Mouse (Mus musculus) limb, embryonic 14.5 days (tissue): Measurements from ENCODE around the gene Rufy2. TPM values are rescaled to one million over a fixed set of nuclear protein-coding genes. Genes with fewer than 3 reads are reported as not detected.

Source experiments
- ATAC-seq: fragments of 200-750 bp; cut with Nextera tagmentation; 2 replicates; pipeline ENCODE4 v1.8.0; 2017; ENCODE audit warnings: low read depth, moderate number of reproducible peaks, moderate TSS enrichment; ENCODE audit not compliant: low FRiP score
- DNase-seq: peaks from one replicate; pipeline ENCODE4 v3.0.0-alpha.2; 2015; ENCODE audit warnings: low spot score
- H3K27ac ChIP-seq: fragments of 300-500 bp; sonication (generic); replicated peaks from 2 replicates; pipeline ENCODE4 v1.5.1; 2014; ENCODE audit warnings: low read depth, mild to moderate bottlenecking, low read length, moderate library complexity, mixed read lengths
- H3K27me3 ChIP-seq: fragments of 300-500 bp; sonication (generic); 2 replicates; pipeline ENCODE4 v1.6.1; 2014; ENCODE audit warnings: low read length, mixed read lengths; ENCODE audit not compliant: control insufficient read depth, insufficient read depth
- H3K36me3 ChIP-seq: fragments of 300-500 bp; sonication (generic); 2 replicates; pipeline ENCODE4 v1.6.1; 2014; ENCODE audit warnings: mild to moderate bottlenecking, low read length, moderate library complexity, mixed read lengths; ENCODE audit not compliant: control insufficient read depth, insufficient read depth
- H3K4me1 ChIP-seq: fragments of 300-500 bp; sonication (generic); 2 replicates; pipeline ENCODE4 v1.6.1; 2014; ENCODE audit warnings: antibody characterized with exemption, low read length, mixed read lengths; ENCODE audit not compliant: control insufficient read depth, insufficient read depth
- H3K4me2 ChIP-seq: fragments of 300-500 bp; sonication (generic); replicated peaks from 2 replicates; pipeline ENCODE4 v1.6.1; 2014; ENCODE audit warnings: low read depth, mild to moderate bottlenecking, low read length, moderate library complexity; ENCODE audit not compliant: severe bottlenecking
- H3K4me3 ChIP-seq: fragments of 300-500 bp; sonication (generic); replicated peaks from 2 replicates; pipeline ENCODE4 v1.5.1; 2014; ENCODE audit warnings: low read length
- H3K9ac ChIP-seq: fragments of 300-500 bp; sonication (generic); 2 replicates; pipeline ENCODE4 v1.6.1; 2014; ENCODE audit warnings: mild to moderate bottlenecking, low read depth, low read length, moderate library complexity; ENCODE audit not compliant: severe bottlenecking
- H3K9me3 ChIP-seq: fragments of 300-500 bp; sonication (generic); 2 replicates; pipeline ENCODE4 v1.6.1; 2016; ENCODE audit warnings: low read length; ENCODE audit not compliant: control insufficient read depth
- POLR2A ChIP-seq: fragments of 200-500 bp; IDR thresholded peaks from 2 replicates; pipeline ENCODE4 v1.8.0; 2012; ENCODE audit warnings: inconsistent platforms, mild to moderate bottlenecking, moderate library complexity, borderline replicate concordance; ENCODE audit not compliant: insufficient read depth, insufficient read length; ENCODE audit errors: extremely low read depth
- whole genome bisulfite sequencing: fragments of 180-500 bp; shearing (Covaris S2); extraction: QIAGEN DNeasy Blood & Tissue Kit; methylation state at CpG from one replicate; pipeline ENCODE4 v1.1.7; 2014; 5-methylcytosine and 5-hydroxymethylcytosine counted together
- polyA plus RNA-seq, 2 experiments: library from polyadenylated mRNA; depleted of rRNA in 1 of 2; stranded (reverse) in 1 of 2; unstranded in 1 of 2; fragments of >200 nt; fragmentation: Nextera tagmentation in 1 of 2; extraction: Ambion mirVana in 1 of 2; gene quantifications; 2 replicates each; pipeline versions ENCODE4 v1.2.1 to v1.2.3; 2012 to 2014

Gene Rufy2
- polyA plus RNA-seq, 2 experiments = 17.6 to 25.9 TPM

DNA sequence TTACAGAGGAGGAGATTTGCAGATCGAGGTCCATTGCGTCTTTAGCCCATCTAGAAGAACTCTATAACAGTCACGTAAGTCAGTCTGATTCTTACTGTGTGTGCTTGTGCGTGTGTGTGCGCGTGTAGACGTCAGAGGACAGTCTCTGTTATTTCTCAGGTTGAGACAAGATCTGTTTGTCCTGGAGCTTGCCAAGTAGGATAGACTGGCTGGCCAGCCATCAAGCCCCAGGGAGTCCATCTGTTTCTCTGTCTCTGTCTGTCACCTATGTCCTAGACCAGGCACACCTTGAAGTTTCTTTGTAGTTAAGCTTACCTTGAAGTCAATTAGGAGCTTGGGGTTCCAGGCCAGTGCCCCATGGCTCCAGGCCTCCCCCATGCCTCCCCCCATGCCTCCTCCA, 16.1 kb upstream of the Rufy2 start:
- WGBS = 93% methylated on average over 7 of the region's 7 CpGs
- no peak for TF ChIP-seq POLR2A
- no peak for ATAC-seq

DNA sequence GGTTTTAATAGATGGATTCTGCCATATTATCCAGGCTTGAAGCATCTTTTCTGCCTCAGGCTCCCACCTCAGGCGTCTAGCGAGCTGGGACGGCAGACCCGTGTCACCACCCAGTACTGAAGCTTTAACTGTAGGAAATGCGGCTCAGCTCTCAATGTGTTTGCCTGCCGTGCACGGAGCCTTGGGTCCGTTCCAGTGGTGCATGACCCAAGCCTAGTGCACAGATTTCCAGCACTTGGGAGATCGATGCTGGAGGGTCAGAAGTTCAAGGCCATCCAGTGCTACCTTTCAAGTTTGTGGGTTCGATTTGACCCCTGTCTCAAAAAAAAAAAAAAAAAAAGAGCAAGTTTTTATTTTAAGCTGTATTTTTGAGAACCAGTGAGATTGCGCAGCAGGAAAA, 14.2 kb upstream of the Rufy2 start:
- H3K9me3 ChIP-seq = no peaks in the 10 kb centered on the region
- WGBS = 92% methylated on average over 11 of the region's 11 CpGs
- no peak overlapping the region for H3K4me3 ChIP-seq
- H3K27me3 ChIP-seq = no peaks in the 10 kb centered on the region
- no peak for TF ChIP-seq POLR2A
- no peak overlapping the region for H3K27ac ChIP-seq
- no peak for ATAC-seq
- no peak for DNase-seq
- no peak overlapping the region for H3K4me2 ChIP-seq
- H3K9ac ChIP-seq = no peak overlapping the region
- H3K4me1 ChIP-seq = no peaks in the 10 kb centered on the region
- H3K36me3 ChIP-seq = peaks cover 78% of the 10 kb centered on the region

More for the DNA sequence above, 16.1 kb upstream of the Rufy2 start:
- Histone ChIP-seq H3K9me3 (no peaks in the 10 kb centered on the region), H3K4me3 (no peak overlapping the region), H3K36me3 (peaks cover 80% of the 10 kb centered on the region), H3K4me1 (no peaks in the 10 kb centered on the region), H3K9ac (no peak overlapping the region), H3K27ac (no peak overlapping the region), H3K4me2 (no peak overlapping the region), H3K27me3 (no peaks in the 10 kb centered on the region)
- DNase-seq = no peak

DNA sequence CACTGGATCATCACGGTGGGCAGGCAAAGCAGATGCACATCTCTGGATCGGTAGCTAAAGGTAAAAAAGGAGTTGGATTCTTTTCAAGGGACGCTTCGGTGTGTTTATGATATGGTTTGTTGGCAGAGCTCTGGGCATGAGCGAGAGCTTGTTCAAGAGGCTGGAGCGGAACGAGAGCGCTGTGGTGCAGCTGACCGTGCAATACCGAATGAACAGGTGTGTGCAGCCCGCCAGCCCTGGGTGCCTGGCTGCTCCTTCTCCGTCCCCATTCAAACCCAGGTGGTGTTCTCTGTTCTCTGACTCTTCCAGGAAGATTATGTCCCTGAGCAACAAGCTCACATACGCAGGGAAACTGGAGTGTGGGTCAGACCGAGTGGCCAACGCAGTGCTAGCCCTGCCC, 13.7 kb upstream of the Rufy2 start:
- Histone ChIP-seq H3K27ac (no peak overlapping the region), H3K9ac (no peak overlapping the region), H3K27me3 (no peaks in the 10 kb centered on the region), H3K9me3 (no peaks in the 10 kb centered on the region), H3K4me1 (no peaks in the 10 kb centered on the region), H3K36me3 (peaks cover 76% of the 10 kb centered on the region), H3K4me2 (no peak overlapping the region), H3K4me3 (no peak overlapping the region)
- DNase-seq = no peak
- 94% methylated on average over 15 of the region's 15 CpGs for WGBS
- no peak for ATAC-seq
- TF ChIP-seq POLR2A = no peak

DNA sequence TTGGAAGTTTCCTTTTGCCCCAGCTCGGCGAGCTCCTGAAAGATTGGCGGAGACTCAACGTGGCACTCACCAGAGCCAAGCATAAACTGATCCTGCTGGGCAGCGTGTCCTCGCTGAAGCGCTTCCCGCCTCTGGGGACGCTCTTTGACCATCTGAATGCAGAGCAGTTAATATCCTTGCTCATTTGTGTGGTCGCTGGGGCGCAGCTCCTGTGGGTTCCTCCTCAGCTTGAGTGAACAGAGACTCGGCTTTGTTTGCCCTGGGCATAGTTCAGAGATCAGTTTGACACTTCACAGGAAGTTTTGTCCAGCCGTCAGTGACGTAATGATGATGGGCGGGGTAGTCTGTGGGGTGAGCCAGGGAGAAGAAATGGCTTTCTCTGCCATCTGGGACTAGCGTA, 8.2 kb upstream of the Rufy2 start:
- no peak overlapping the region for H3K4me3 ChIP-seq
- no peak overlapping the region for H3K4me2 ChIP-seq
- no peaks in the 10 kb centered on the region for H3K4me1 ChIP-seq
- no peak for TF ChIP-seq POLR2A
- H3K36me3 ChIP-seq = peaks cover 42% of the 10 kb centered on the region
- 84% methylated on average over 16 of the region's 16 CpGs for WGBS
- no peak overlapping the region for H3K27ac ChIP-seq
- H3K9ac ChIP-seq = no peak overlapping the region
- ATAC-seq (no peak), DNase-seq (no peak)
- no peaks in the 10 kb centered on the region for H3K27me3 ChIP-seq
- no peaks in the 10 kb centered on the region for H3K9me3 ChIP-seq

DNA sequence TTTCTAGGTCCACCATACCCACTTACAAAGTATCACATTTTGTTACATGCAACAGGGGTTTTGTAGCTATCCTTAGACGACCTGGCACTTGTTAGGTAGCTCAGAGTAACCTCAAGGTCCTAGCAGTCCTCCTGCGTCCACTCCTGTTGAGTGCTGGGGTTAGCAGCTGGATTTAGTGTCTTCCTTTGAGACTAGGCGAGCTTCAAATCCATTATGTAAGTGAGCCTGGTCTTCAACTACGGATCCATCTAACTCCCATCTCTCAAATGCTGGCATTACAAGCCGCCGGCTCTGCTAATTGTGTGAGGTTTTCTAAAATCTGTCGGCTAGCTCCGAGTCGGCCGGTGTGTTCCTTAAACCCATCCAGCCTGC, 370 bp upstream of the Rufy2 start:
- ATAC-seq (no peak; the same call in 1 of the 2 replicates), DNase-seq (no peak)
- no peaks in the 10 kb centered on the region for H3K27me3 ChIP-seq
- no peaks in the 10 kb centered on the region for H3K9me3 ChIP-seq
- peaks cover 23% of the 10 kb centered on the region for H3K36me3 ChIP-seq
- H3K27ac ChIP-seq = no peak overlapping the region
- WGBS = 10% methylated on average over 10 of the region's 10 CpGs
- 0 out of 2 replicates have a peak, but pooled peaks cover 3% of the 10 kb centered on the region for H3K4me1 ChIP-seq
- H3K9ac ChIP-seq = peak overlapping the region; percentile 92
- TF ChIP-seq POLR2A = no peak
- peak overlapping the region; percentile 97 for H3K4me3 ChIP-seq
- H3K4me2 ChIP-seq = peak overlapping the region; percentile 63

DNA sequence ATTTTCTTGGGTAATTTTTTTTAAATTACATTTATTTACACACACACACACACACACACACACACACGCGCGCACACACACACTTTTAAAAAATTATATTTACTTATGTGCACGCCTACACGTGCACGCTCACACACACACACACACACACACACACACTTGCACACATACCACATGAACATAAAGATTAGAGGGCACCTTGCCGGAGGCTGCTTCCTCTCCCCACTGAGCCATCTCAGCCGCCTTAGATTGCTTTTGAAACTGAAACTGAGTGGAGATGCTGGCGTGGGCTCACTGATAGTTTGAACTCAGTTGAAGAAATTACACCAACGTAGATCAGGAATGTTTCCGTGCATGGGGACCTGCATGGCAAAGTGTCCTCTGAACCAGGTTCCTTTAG, 4.0 kb downstream of the Rufy2 start:
- WGBS = 94% methylated on average over 11 of the region's 11 CpGs
- Histone ChIP-seq H3K27ac (no peak overlapping the region), H3K36me3 (peaks cover 44% of the 10 kb centered on the region), H3K4me1 (0 out of 2 replicates have a peak, but pooled peaks cover 3% of the 10 kb centered on the region), H3K27me3 (no peaks in the 10 kb centered on the region), H3K4me2 (no peak overlapping the region), H3K9me3 (no peaks in the 10 kb centered on the region), H3K4me3 (no peak overlapping the region), H3K9ac (no peak overlapping the region)
- TF ChIP-seq POLR2A = no peak
- ATAC-seq (no peak), DNase-seq (no peak)
